Mouse (Mus musculus): Measurements from ENCODE around the gene Gm5089. TPM values are rescaled to one million over a fixed set of nuclear protein-coding genes. Genes with fewer than 3 reads are reported as not detected.

Gene Gm5089
- polyA plus RNA-seq, 1 experiment from 2014 or later, result 1.2 TPM

- peak; percentile 24; the same call in 1 of the 2 replicates for ATAC-seq (ENCODE audit: low FRiP score)
- Histone ChIP-seq H3K4me2 (replicated peaks) (peak overlapping the region; percentile 42), H3K36me3 (replicated peaks; ENCODE audit: control insufficient read depth, insufficient read depth) (no peaks in the 10 kb centered on the region), H3K4me3 (replicated peaks; ENCODE audit: low read length) (no peak overlapping the region), H3K27ac (peak overlapping the region; percentile 77), H3K9me3 (ENCODE audit: control insufficient read depth, low read length) (no peaks in the 10 kb centered on the region), H3K9ac (no peak overlapping the region), H3K4me1 (replicated peaks; ENCODE audit: control insufficient read depth, insufficient read depth, low read length) (peaks cover 25% of the 10 kb centered on the region), H3K27me3 (ENCODE audit: control insufficient read depth, insufficient read depth, low read length) (peaks cover 73% of the 10 kb centered on the region)
- peak; percentile 49 for DNase-seq (ENCODE audit: low spot score)
- WGBS, result 7% methylated on average over 13 of the region's 13 CpGs
These were observed 1.9 kb upstream of the Gm5089 start for GRCm38 (mm10) chr14:122452701-122453387.

- H3K27me3 ChIP-seq (ENCODE audit: control insufficient read depth, insufficient read depth, low read length), result peaks cover 83% of the 10 kb centered on the region
- peak overlapping the region; percentile 77; the same call in 1 of the 2 replicates for H3K27ac ChIP-seq
- WGBS, result 46% methylated on average over 5 of the region's 5 CpGs
- no peaks in the 10 kb centered on the region for H3K36me3 ChIP-seq (replicated peaks; ENCODE audit: control insufficient read depth, insufficient read depth)
- H3K4me1 ChIP-seq (replicated peaks; ENCODE audit: control insufficient read depth, insufficient read depth, low read length), result peaks cover 25% of the 10 kb centered on the region
- H3K4me3 ChIP-seq (replicated peaks; ENCODE audit: low read length), result peak overlapping the region; percentile 40; the same call in 1 of the 2 replicates
- no peaks in the 10 kb centered on the region for H3K9me3 ChIP-seq (ENCODE audit: control insufficient read depth, low read length)
- DNase-seq (ENCODE audit: low spot score) (peak; percentile 23), ATAC-seq (ENCODE audit: low FRiP score) (no peak)
- no peak overlapping the region for H3K9ac ChIP-seq
- H3K4me2 ChIP-seq (replicated peaks), result peak overlapping the region; percentile 62
These were observed 733 bp upstream of the Gm5089 start for GRCm38 (mm10) chr14:122451551-122452145.

- ATAC-seq (ENCODE audit: low FRiP score) (no peak), DNase-seq (ENCODE audit: low spot score) (no peak)
- Histone ChIP-seq H3K9me3 (ENCODE audit: control insufficient read depth, low read length) (no peaks in the 10 kb centered on the region), H3K27me3 (ENCODE audit: control insufficient read depth, insufficient read depth, low read length) (peaks cover 67% of the 10 kb centered on the region), H3K4me2 (replicated peaks) (peak overlapping the region; percentile 62), H3K27ac (peak overlapping the region; percentile 80), H3K36me3 (replicated peaks; ENCODE audit: control insufficient read depth, insufficient read depth) (no peaks in the 10 kb centered on the region), H3K9ac (peak overlapping the region; percentile 64), H3K4me1 (replicated peaks; ENCODE audit: control insufficient read depth, insufficient read depth, low read length) (peaks cover 23% of the 10 kb centered on the region), H3K4me3 (replicated peaks; ENCODE audit: low read length) (peak overlapping the region; percentile 40)
- WGBS, result 2% methylated on average over 29 of the region's 29 CpGs
These were observed 1.1 kb downstream of the Gm5089 start for GRCm38 (mm10) chr14:122449601-122450495.

- Histone ChIP-seq H3K4me3 (replicated peaks; ENCODE audit: low read length) (no peak overlapping the region), H3K4me1 (replicated peaks; ENCODE audit: control insufficient read depth, insufficient read depth, low read length) (no peaks in the 10 kb centered on the region), H3K27ac (no peak overlapping the region), H3K9me3 (ENCODE audit: control insufficient read depth, low read length) (no peaks in the 10 kb centered on the region), H3K4me2 (replicated peaks) (no peak overlapping the region), H3K27me3 (ENCODE audit: control insufficient read depth, insufficient read depth, low read length) (no peaks in the 10 kb centered on the region), H3K36me3 (replicated peaks; ENCODE audit: control insufficient read depth, insufficient read depth) (no peaks in the 10 kb centered on the region), H3K9ac (no peak overlapping the region)
- DNase-seq (ENCODE audit: low spot score) (no peak), ATAC-seq (ENCODE audit: low FRiP score) (no peak)
- 56% methylated on average over 10 of the region's 10 CpGs for WGBS
These were observed 14.1 kb downstream of the Gm5089 start for GRCm38 (mm10) chr14:122436850-122437249.

- no peak for ATAC-seq (ENCODE audit: low FRiP score)
- WGBS, result 88% methylated on average over 10 of the region's 10 CpGs
These were observed 16.9 kb downstream of the Gm5089 start for GRCm38 (mm10) chr14:122434039-122434438.

GRCm38 (mm10) chr14:122432558-122432957, 18.4 kb downstream of the Gm5089 start:
- no peaks in the 10 kb centered on the region for H3K9me3 ChIP-seq (ENCODE audit: control insufficient read depth, low read length)
- H3K27ac ChIP-seq, result no peak overlapping the region
- ATAC-seq (ENCODE audit: low FRiP score), result no peak
- H3K4me2 ChIP-seq (replicated peaks), result no peak overlapping the region
- no peak overlapping the region for H3K9ac ChIP-seq
- no peak overlapping the region for H3K4me3 ChIP-seq (replicated peaks; ENCODE audit: low read length)
- no peaks in the 10 kb centered on the region for H3K36me3 ChIP-seq (replicated peaks; ENCODE audit: control insufficient read depth, insufficient read depth)
- WGBS, result 59% methylated on average over 3 of the region's 3 CpGs
- H3K27me3 ChIP-seq (ENCODE audit: control insufficient read depth, insufficient read depth, low read length), result no peaks in the 10 kb centered on the region
- 0 out of 2 replicates have a peak, but pooled peaks cover 7% of the 10 kb centered on the region for H3K4me1 ChIP-seq (replicated peaks; ENCODE audit: control insufficient read depth, insufficient read depth, low read length)
- no peak for DNase-seq (ENCODE audit: low spot score)

More at GRCm38 (mm10) chr14:122434039-122434438, 16.9 kb downstream of the Gm5089 start:
- Histone ChIP-seq H3K4me3 (replicated peaks; ENCODE audit: low read length) (no peak overlapping the region), H3K4me1 (replicated peaks; ENCODE audit: control insufficient read depth, insufficient read depth, low read length) (no peaks in the 10 kb centered on the region), H3K4me2 (replicated peaks) (no peak overlapping the region), H3K9me3 (ENCODE audit: control insufficient read depth, low read length) (no peaks in the 10 kb centered on the region), H3K36me3 (replicated peaks; ENCODE audit: control insufficient read depth, insufficient read depth) (no peaks in the 10 kb centered on the region), H3K27me3 (ENCODE audit: control insufficient read depth, insufficient read depth, low read length) (no peaks in the 10 kb centered on the region), H3K27ac (no peak overlapping the region), H3K9ac (no peak overlapping the region)
- no peak for DNase-seq (ENCODE audit: low spot score)

GRCm38 (mm10) chr14:122427654-122428053, 23.3 kb downstream of the Gm5089 start:
- H3K4me1 ChIP-seq (replicated peaks; ENCODE audit: control insufficient read depth, insufficient read depth, low read length), result peaks cover 20% of the 10 kb centered on the region; the same call in 1 of the 2 replicates
- no peaks in the 10 kb centered on the region for H3K9me3 ChIP-seq (ENCODE audit: control insufficient read depth, low read length)
- no peaks in the 10 kb centered on the region for H3K27me3 ChIP-seq (ENCODE audit: control insufficient read depth, insufficient read depth, low read length)
- no peaks in the 10 kb centered on the region for H3K36me3 ChIP-seq (replicated peaks; ENCODE audit: control insufficient read depth, insufficient read depth)
- 54% methylated on average over 3 of the region's 3 CpGs for whole genome bisulfite sequencing
- DNase-seq (ENCODE audit: low spot score) (no peak), ATAC-seq (ENCODE audit: low FRiP score) (peak; percentile 44; the same call in 1 of the 2 replicates)
- no peak overlapping the region for H3K4me3 ChIP-seq (replicated peaks; ENCODE audit: low read length)
- no peak overlapping the region for H3K4me2 ChIP-seq (replicated peaks)
- H3K27ac ChIP-seq, result no peak overlapping the region
- H3K9ac ChIP-seq, result no peak overlapping the region

- no peaks in the 10 kb centered on the region for H3K9me3 ChIP-seq (ENCODE audit: control insufficient read depth, low read length)
- 31% methylated on average over 8 of the region's 8 CpGs for WGBS
- H3K4me1 ChIP-seq (replicated peaks; ENCODE audit: control insufficient read depth, insufficient read depth, low read length), result peaks cover 20% of the 10 kb centered on the region; the same call in 1 of the 2 replicates
- no peaks in the 10 kb centered on the region for H3K36me3 ChIP-seq (replicated peaks; ENCODE audit: control insufficient read depth, insufficient read depth)
- no peaks in the 10 kb centered on the region for H3K27me3 ChIP-seq (ENCODE audit: control insufficient read depth, insufficient read depth, low read length)
- H3K4me3 ChIP-seq (replicated peaks; ENCODE audit: low read length), result no peak overlapping the region
- H3K4me2 ChIP-seq (replicated peaks), result no peak overlapping the region
- DNase-seq (ENCODE audit: low spot score), result no peak
- H3K9ac ChIP-seq, result no peak overlapping the region
- peak; percentile 67 for ATAC-seq (ENCODE audit: low FRiP score)
- peak overlapping the region; percentile 52; the same call in 1 of the 2 replicates for H3K27ac ChIP-seq
These were observed 23.7 kb downstream of the Gm5089 start for GRCm38 (mm10) chr14:122427204-122427560.
